Mouse (Mus musculus): Measurements from ENCODE around the gene Grap. TPM values are rescaled to one million over a fixed set of nuclear protein-coding genes. Genes with fewer than 3 reads are reported as not detected.

The Grap gene
- total RNA-seq, 1 experiment from 2014 or later = 12.3 TPM

Other genes starting within 250 kb of the Grap start
- 1.2 and 2.1 TPM in 2 replicates for gene Rnf112, start 199.1 kb upstream of the Grap start, total RNA-seq (2021)
- 23.5 and 34.4 TPM in 2 replicates for gene Mfap4, start 167.8 kb upstream of the Grap start, total RNA-seq (2021)
- gene Mapk7, start 158.9 kb upstream of the Grap start, total RNA-seq (2021) = 16.7 and 20.0 TPM in 2 replicates
- gene B9d1, start 148.1 kb upstream of the Grap start, total RNA-seq (2021) = 15.3 and 16.0 TPM in 2 replicates
- gene Epn2, start 73.6 kb upstream of the Grap start, total RNA-seq (2021) = 35.2 and 38.7 TPM in 2 replicates
- gene Fam83g, start 30.8 kb downstream of the Grap start, total RNA-seq (2021) = 0.85 and 1.1 TPM in 2 replicates
- gene Slc5a10, start 67.6 kb downstream of the Grap start, total RNA-seq (2021) = not detected in 2 replicates
- gene Prpsap2, start 108.8 kb downstream of the Grap start, total RNA-seq (2021) = 25.9 and 27.9 TPM in 2 replicates
- 39.1 and 40.8 TPM in 2 replicates for gene Ulk2, start 201.8 kb downstream of the Grap start, total RNA-seq (2021)

All from adrenal gland, postnatal 14 days (tissue).